Mouse (Mus musculus) C2C12 (cell line): Measurements from ENCODE around the gene Gad1.

ENCODE experiments used
- CTCF ChIP-seq: IDR thresholded peaks from one replicate; pipeline ENCODE4 v1.5.1; 2011; ENCODE audit not compliant: control insufficient read depth, insufficient read depth, insufficient read length
- FOSL1 ChIP-seq: IDR thresholded peaks from one replicate; pipeline ENCODE4 v1.8.0; 2011; ENCODE audit warnings: mild to moderate bottlenecking, low read length; ENCODE audit not compliant: poor library complexity, insufficient read depth, severe bottlenecking
- MAX ChIP-seq: IDR thresholded peaks from one replicate; pipeline ENCODE4 v1.6.1; 2011; ENCODE audit warnings: mild to moderate bottlenecking, control low read depth
- MYOD1 ChIP-seq: IDR thresholded peaks from one replicate; pipeline ENCODE4 v1.6.1; 2011; ENCODE audit warnings: low read depth; ENCODE audit not compliant: control insufficient read depth, insufficient read length
- MYOG ChIP-seq: IDR thresholded peaks from one replicate; pipeline ENCODE4 v1.6.1; 2011; ENCODE audit not compliant: control insufficient read depth, insufficient read length; ENCODE audit errors: extremely low read depth
- USF1 ChIP-seq: IDR thresholded peaks from one replicate; pipeline ENCODE4 v1.6.1; 2011; ENCODE audit warnings: low read depth, mild to moderate bottlenecking, control low read depth, moderate library complexity

GRCm38 (mm10) chr2:70505896-70506295 lies 47.0 kb upstream of the Gad1 start:
- TF ChIP-seq CTCF (no peak), FOSL1 (no peak), USF1 (no peak), MAX (no peak), MYOD1 (no peak), MYOG (no peak)
